Mouse (Mus musculus) hindbrain, embryonic 11.5 days (tissue): ENCODE data around the gene Them5. TPM values are rescaled to one million over a fixed set of nuclear protein-coding genes. Genes with fewer than 3 reads are reported as not detected.

Source experiments
- ATAC-seq: fragments of 200-750 bp; cut with Nextera tagmentation; 2 replicates; pipeline ENCODE4 v1.8.0; 2017; ENCODE audit warnings: mild to moderate bottlenecking, moderate TSS enrichment, moderate library complexity; ENCODE audit not compliant: low FRiP score
- DNase-seq: peaks from one replicate; pipeline ENCODE4 v3.0.0-alpha.2; 2015; ENCODE audit warnings: low spot score
- H3K27ac ChIP-seq: fragments of 300-500 bp; sonication (generic); 2 replicates; pipeline ENCODE4 v1.5.1; 2014; ENCODE audit warnings: mild to moderate bottlenecking, low read depth, low read length
- H3K27me3 ChIP-seq: fragments of 300-500 bp; sonication (generic); 2 replicates; pipeline ENCODE4 v1.6.1; 2014; ENCODE audit warnings: mild to moderate bottlenecking, low read length, moderate library complexity, mixed read lengths; ENCODE audit not compliant: control insufficient read depth, insufficient read depth
- H3K36me3 ChIP-seq: fragments of 300-500 bp; sonication (generic); 2 replicates; pipeline ENCODE4 v1.6.1; 2014; ENCODE audit warnings: mild to moderate bottlenecking, low read length, moderate library complexity, mixed read lengths; ENCODE audit not compliant: control insufficient read depth, insufficient read depth
- H3K4me1 ChIP-seq: fragments of 300-500 bp; sonication (generic); replicated peaks from 2 replicates; pipeline ENCODE4 v1.6.1; 2014; ENCODE audit warnings: low read length, mixed read lengths; ENCODE audit not compliant: control insufficient read depth, insufficient read depth
- H3K4me2 ChIP-seq: fragments of 300-500 bp; sonication (generic); replicated peaks from 2 replicates; pipeline ENCODE4 v1.6.1; 2014; ENCODE audit warnings: mild to moderate bottlenecking, low read depth, low read length
- H3K4me3 ChIP-seq: fragments of 300-500 bp; sonication (generic); 2 replicates; pipeline ENCODE4 v1.5.1; 2014; ENCODE audit warnings: low read depth, low read length
- H3K9ac ChIP-seq: fragments of 300-500 bp; sonication (generic); 2 replicates; pipeline ENCODE4 v1.6.1; 2014; ENCODE audit warnings: low read depth, low read length
- H3K9me3 ChIP-seq: fragments of 300-500 bp; sonication (generic); 2 replicates; pipeline ENCODE4 v1.6.1; 2016; ENCODE audit warnings: low read length; ENCODE audit not compliant: control insufficient read depth
- WGBS: fragments of 180-500 bp; shearing (Covaris S2); extraction: QIAGEN DNeasy Blood & Tissue Kit; methylation state at CpG from one replicate; pipeline ENCODE4 v1.1.7; 2014; 5-methylcytosine and 5-hydroxymethylcytosine counted together
- polyA plus RNA-seq: library from polyadenylated mRNA; unstranded; fragments of >200 nt; fragmentation: Nextera tagmentation; extraction: Ambion mirVana; gene quantifications from 2 replicates; pipeline ENCODE4 v1.2.1, GENCODE M21; 2014

Gene Them5
- polyA plus RNA-seq, 1 experiment from 2014 or later: not detected

DNA sequence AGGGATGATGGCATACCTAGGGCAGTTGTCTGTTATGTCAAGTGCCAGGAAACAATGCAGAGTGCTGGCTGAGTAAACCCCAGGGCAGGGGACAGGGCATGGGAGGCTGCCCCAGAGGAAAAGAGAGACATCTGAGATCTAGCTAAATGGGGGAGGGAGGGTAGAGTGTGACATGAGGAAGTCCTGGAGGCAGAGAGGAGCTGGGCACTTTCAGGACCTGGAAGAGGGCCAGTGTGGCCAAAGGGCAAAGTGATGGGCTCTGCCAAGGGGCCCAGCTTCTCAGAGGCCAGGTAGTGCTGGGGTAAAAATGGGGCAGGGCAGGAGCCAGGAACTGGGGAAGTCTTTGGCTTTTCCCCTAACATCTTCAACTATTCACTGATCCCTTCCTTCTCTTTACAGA lies 32.7 kb downstream of the Them5 start:
- H3K27me3 ChIP-seq: no peaks in the 10 kb centered on the region
- no peak for DNase-seq
- no peak for ATAC-seq
- no peak overlapping the region for H3K4me3 ChIP-seq
- no peaks in the 10 kb centered on the region for H3K36me3 ChIP-seq
- no peak overlapping the region for H3K27ac ChIP-seq
- no peak overlapping the region for H3K9ac ChIP-seq
- no peaks in the 10 kb centered on the region for H3K9me3 ChIP-seq
- H3K4me1 ChIP-seq: peaks cover 8% of the 10 kb centered on the region; the same call in 1 of the 2 replicates
- H3K4me2 ChIP-seq: no peak overlapping the region

GRCm38 (mm10) chr3:94375146-94375545 lies 33.2 kb downstream of the Them5 start:
- Histone ChIP-seq H3K36me3 (no peaks in the 10 kb centered on the region), H3K4me1 (peaks cover 8% of the 10 kb centered on the region; the same call in 1 of the 2 replicates), H3K27ac (no peak overlapping the region), H3K9me3 (no peaks in the 10 kb centered on the region), H3K9ac (no peak overlapping the region), H3K27me3 (no peaks in the 10 kb centered on the region), H3K4me2 (no peak overlapping the region), H3K4me3 (no peak overlapping the region)
- WGBS: 76% methylated on average over 2 of the region's 2 CpGs
- no peak for DNase-seq
- ATAC-seq: no peak

- no peak overlapping the region for H3K27ac ChIP-seq
- no peak overlapping the region for H3K4me2 ChIP-seq
- H3K36me3 ChIP-seq: no peaks in the 10 kb centered on the region
- WGBS: 57% methylated on average over 5 of the region's 5 CpGs
- no peak overlapping the region for H3K9ac ChIP-seq
- ATAC-seq (no peak), DNase-seq (no peak)
- peaks cover 8% of the 10 kb centered on the region; the same call in 1 of the 2 replicates for H3K4me1 ChIP-seq
- H3K27me3 ChIP-seq: no peaks in the 10 kb centered on the region
- H3K4me3 ChIP-seq: no peak overlapping the region
- no peaks in the 10 kb centered on the region for H3K9me3 ChIP-seq
These were observed 34.0 kb downstream of the Them5 start for GRCm38 (mm10) chr3:94375861-94376260.

DNA sequence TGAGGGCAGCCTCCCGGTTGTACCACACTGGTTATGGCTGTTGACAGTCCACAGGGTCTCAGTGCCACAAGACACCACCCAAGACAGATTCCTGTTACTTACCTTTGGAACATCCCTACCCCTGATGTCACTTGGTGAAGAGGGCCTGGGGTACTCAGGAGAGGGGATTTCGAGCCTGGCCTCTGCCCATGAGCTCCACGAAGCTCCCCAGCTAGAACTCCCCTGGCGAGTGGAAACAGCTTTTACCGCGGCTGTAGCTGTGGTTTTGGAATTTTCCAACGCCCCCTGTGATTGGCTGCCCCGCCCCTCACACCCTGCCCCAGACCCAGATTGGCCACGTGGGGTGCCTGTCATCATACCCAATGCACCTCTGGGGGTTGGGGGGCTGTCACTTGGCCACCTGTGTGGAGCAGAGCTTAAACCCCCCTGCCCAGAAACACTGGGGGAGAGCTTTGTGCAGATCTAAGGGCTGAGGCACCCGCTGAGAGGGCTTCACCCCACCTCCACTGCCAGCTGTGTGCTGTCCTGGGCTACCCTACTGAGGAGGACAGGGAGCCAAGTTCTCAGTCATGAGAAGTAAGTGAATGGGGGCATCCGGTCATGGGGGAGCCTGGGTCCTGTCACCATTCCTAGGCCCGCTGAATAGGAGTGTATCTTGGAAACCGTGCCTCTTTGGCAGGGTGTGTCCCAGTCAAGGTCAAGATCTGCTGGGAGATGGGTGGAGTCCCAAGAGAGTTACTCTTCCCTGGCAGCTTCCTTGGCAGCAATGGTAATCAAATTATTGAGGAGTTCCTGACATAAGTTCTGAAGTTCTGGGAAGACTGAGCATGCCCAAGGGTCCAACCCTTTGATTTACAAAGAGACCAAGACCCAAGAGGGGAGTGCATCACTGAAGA lies 35.4 kb downstream of the Them5 start:
- WGBS: 18% methylated on average over 13 of the region's 13 CpGs
- Histone ChIP-seq H3K9me3 (no peaks in the 10 kb centered on the region), H3K4me1 (peaks cover 5% of the 10 kb centered on the region; the same call in 1 of the 2 replicates), H3K36me3 (no peaks in the 10 kb centered on the region), H3K27me3 (no peaks in the 10 kb centered on the region), H3K4me3 (no peak overlapping the region), H3K9ac (no peak overlapping the region), H3K4me2 (no peak overlapping the region), H3K27ac (no peak overlapping the region)
- ATAC-seq (no peak), DNase-seq (no peak)

DNA sequence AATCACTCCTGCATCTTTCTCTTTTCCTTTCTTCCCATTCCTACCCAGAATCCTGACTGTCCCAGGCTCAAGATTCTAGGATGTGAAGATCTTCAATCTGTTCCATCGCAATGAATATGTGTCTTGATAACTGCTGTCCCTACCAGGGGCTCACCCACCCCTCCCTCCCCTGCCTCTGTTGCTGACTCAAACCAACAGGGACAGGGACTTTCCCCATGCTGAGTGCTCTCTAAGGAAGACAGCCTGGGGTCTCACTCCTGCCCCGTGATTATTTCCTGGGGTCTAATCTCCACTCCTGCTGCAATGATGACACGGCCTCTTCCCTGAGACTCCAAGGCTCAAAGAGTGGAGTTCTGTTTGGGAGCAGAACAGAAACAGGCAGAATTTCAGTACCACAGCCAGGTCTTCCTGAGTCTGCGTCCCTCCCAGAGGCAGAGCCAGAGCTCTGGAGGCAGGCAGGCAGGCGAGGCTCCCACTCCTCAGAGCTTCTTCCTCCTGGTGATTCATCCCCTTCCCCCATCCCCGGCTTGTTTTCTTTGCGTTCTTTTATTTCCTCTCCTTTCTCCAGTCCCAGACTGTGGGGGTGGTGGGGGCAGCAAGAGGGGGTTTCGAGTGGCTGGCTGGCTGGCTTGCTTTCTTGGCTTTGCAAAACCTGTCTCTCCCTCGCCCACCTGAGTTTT lies 38.1 kb downstream of the Them5 start:
- H3K9me3 ChIP-seq: no peaks in the 10 kb centered on the region
- no peak overlapping the region for H3K9ac ChIP-seq
- H3K27me3 ChIP-seq: no peaks in the 10 kb centered on the region
- H3K27ac ChIP-seq: no peak overlapping the region
- H3K4me2 ChIP-seq: no peak overlapping the region
- H3K4me3 ChIP-seq: no peak overlapping the region
- H3K36me3 ChIP-seq: no peaks in the 10 kb centered on the region
- H3K4me1 ChIP-seq: no peaks in the 10 kb centered on the region; the same call in 1 of the 2 replicates
- DNase-seq: no peak
- WGBS: 23% methylated on average over 9 of the region's 9 CpGs
- ATAC-seq: no peak

DNA sequence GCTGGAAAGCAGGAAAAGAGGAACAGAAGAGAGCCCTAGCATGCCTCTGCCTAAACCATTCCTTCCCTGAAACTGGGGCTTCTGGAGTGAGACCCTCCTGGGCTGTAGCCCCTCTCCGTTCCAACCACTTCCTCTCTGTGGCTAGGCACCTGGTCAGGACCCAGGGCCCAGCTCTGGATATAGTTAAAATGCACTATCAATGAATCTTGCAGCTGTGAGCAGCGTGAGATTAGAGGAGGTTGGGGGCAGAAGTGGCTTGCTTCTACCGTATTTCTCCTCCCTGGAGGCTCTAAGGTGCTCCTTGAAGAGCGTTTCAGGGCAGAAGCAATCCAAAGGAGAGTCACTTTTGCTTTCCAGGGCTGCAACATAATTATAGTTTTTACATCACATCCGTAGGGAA lies 40.4 kb downstream of the Them5 start:
- Histone ChIP-seq H3K27me3 (no peaks in the 10 kb centered on the region), H3K4me3 (no peak overlapping the region), H3K4me2 (no peak overlapping the region), H3K27ac (no peak overlapping the region), H3K4me1 (no peaks in the 10 kb centered on the region), H3K36me3 (no peaks in the 10 kb centered on the region), H3K9me3 (no peaks in the 10 kb centered on the region), H3K9ac (no peak overlapping the region)
- WGBS: 80% methylated on average over 5 of the region's 5 CpGs
- ATAC-seq (no peak), DNase-seq (no peak)

GRCm38 (mm10) chr3:94383476-94383875 lies 41.6 kb downstream of the Them5 start:
- Histone ChIP-seq H3K27me3 (no peaks in the 10 kb centered on the region), H3K9me3 (no peaks in the 10 kb centered on the region), H3K36me3 (no peaks in the 10 kb centered on the region), H3K4me2 (no peak overlapping the region), H3K4me3 (no peak overlapping the region), H3K27ac (no peak overlapping the region), H3K4me1 (no peaks in the 10 kb centered on the region), H3K9ac (no peak overlapping the region)
- no peak for ATAC-seq
- 64% methylated on average over 3 of the region's 3 CpGs for WGBS
- no peak for DNase-seq

DNA sequence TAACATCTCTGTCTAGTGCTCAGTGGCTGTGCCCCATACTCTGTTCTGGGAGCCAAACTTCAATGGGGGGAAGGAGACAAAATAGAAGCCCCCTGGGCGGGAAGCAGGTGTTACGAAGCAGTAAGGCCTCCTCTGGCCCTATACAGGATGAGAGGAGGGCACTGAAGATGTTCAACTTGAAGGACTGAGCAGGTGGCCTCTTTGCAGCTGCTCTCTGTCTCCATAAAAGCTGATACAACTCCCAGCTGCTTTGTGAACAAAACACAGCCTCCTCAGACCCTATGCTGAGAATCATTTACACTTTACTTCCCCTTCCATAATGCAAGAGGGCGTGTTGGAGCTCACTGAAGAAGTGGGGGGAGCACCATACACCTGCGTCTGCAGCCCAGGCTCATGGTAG lies 44.8 kb downstream of the Them5 start:
- Histone ChIP-seq H3K9ac (no peak overlapping the region), H3K4me2 (no peak overlapping the region), H3K27ac (no peak overlapping the region), H3K27me3 (no peaks in the 10 kb centered on the region), H3K4me1 (no peaks in the 10 kb centered on the region), H3K9me3 (no peaks in the 10 kb centered on the region), H3K36me3 (no peaks in the 10 kb centered on the region), H3K4me3 (no peak overlapping the region)
- ATAC-seq (no peak), DNase-seq (no peak)
- 67% methylated on average over 4 of the region's 4 CpGs for WGBS

DNA sequence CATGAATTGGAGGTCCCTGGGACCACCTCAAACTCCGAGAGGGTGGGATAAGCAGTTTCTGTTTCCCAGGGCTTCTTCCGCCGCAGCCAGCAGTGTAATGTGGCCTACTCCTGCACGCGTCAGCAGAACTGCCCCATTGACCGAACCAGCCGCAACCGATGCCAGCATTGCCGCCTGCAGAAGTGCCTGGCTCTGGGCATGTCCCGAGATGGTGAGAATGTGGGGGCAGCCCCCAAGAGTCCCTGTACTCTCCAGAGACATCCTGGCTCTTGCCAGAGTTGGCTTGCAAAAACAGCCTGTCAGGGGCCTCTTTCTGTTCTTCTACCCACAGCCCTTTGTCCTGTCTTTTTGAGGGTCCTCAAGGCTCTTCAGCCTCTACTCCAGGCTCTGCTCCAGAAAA lies 45.5 kb downstream of the Them5 start:
- Histone ChIP-seq H3K36me3 (no peaks in the 10 kb centered on the region), H3K27ac (no peak overlapping the region), H3K9me3 (no peaks in the 10 kb centered on the region), H3K4me3 (no peak overlapping the region), H3K27me3 (no peaks in the 10 kb centered on the region), H3K4me1 (no peaks in the 10 kb centered on the region), H3K9ac (no peak overlapping the region), H3K4me2 (no peak overlapping the region)
- DNase-seq: no peak
- no peak for ATAC-seq
- WGBS: 91% methylated on average over 10 of the region's 10 CpGs
